Mouse (Mus musculus): Measurements from ENCODE around the gene Clasp2. TPM values are rescaled to one million over a fixed set of nuclear protein-coding genes. Genes with fewer than 3 reads are reported as not detected.
A peak's percentile ranks its signal among the peaks of the same experiment; 100 is the strongest.

Gene Clasp2
- total RNA-seq, 2 experiments from 2014 or later = 52.3 to 58.3 TPM

DNA sequence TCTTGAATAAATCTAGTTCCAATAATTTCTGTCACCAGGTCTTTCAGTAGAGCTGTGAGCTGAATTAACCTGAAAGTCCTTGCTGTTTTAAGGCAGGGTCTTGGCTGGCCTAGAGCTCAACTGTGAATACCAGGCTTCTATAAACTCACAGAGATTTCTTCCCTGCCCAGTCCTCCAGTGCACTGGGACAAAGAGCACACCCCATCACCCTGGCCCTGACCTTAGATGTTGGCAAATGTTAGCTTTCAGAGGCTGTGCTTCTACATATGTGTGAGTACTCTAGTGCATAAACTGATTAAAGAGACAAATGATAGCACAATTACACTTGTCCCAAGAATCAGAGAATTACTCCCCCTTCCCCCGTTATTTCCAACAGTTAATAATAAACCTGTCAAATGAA lies 188.4 kb downstream of the Clasp2 start:
- no peak for DNase-seq (ENCODE audit: low spot score in 2 of 2)

GRCm38 (mm10) chr9:113930534-113931374 lies 189.5 kb downstream of the Clasp2 start, which contains the start of gene Ubp1:
Ubp1 (plus strand) TSS chr9:113930934.
- peak; percentile 88 to 93 for DNase-seq (ENCODE audit: low spot score in 2 of 2)

DNA sequence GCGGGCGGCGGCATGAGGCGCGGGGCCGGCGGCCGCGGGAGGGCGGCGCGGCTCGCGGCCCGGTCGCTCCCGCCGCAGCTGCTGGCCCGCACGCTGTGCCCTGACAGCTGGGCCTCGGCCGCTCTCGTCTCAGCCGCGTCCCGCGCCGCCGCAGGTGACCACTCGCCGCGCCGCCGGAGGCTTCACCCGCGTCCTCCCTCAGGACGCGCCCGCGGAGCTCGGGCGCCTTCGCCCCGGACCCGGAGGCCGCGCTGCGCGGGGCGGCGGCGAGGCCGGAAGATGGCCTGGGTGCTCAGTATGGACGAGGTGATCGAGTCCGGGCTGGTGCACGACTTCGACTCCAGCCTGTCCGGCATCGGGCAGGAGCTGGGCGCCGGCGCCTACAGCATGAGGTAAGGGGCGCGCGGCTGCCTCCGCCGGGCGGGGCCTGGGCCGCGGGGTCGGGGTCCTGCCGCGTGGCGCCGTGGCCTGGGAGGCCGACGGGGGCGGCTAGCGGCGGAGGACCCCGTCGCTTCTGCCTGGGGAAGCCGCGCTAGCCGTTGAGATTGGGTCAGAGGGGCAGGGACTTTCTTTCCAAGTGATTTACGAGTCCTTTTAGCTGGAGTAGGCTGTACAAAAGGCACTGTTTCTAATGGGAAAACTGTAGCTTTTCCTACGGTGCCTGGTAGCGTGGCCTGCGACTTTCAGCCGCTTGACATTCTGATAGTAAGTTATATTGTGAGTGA lies 190.3 kb downstream of the Clasp2 start:
- peak; percentile 23 to 37 for DNase-seq (ENCODE audit: low spot score in 2 of 2)

GRCm38 (mm10) chr9:113932100-113932470 lies 190.8 kb downstream of the Clasp2 start:
- peak in 1 of 2 experiments; percentile 12 for DNase-seq (ENCODE audit: low spot score in 2 of 2)

DNA sequence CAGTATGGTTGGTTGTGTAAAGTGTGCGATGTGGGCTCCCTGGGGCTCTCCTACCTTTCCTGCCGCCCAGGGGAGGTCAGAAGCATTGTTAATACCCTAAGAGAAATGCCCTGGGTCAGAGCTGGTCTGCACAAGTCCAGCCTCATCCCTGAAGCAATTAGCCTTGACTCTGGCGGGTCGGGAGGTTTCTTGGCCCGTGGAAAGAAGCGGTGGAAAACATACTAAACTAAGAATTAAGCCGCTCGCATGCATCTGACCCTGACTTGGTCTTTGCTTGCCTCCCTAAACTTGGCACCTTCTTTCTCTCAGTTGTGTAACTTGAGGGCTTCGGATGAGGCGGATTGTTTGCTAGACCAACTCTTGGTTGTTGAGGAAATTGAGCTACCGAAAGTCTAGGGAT lies 191.2 kb downstream of the Clasp2 start:
- DNase-seq (ENCODE audit: low spot score in 2 of 2) = peak in 1 of 2 experiments; percentile 12

- no peak for DNase-seq (ENCODE audit: low spot score in 2 of 2)
These were observed 194.4 kb downstream of the Clasp2 start for GRCm38 (mm10) chr9:113935638-113936037.

GRCm38 (mm10) chr9:113939063-113939850 lies 198.0 kb downstream of the Clasp2 start:
- no peak for DNase-seq (ENCODE audit: low spot score in 2 of 2)

GRCm38 (mm10) chr9:113941103-113941805 lies 200.0 kb downstream of the Clasp2 start:
- no peak for DNase-seq (ENCODE audit: low spot score in 2 of 2)

DNA sequence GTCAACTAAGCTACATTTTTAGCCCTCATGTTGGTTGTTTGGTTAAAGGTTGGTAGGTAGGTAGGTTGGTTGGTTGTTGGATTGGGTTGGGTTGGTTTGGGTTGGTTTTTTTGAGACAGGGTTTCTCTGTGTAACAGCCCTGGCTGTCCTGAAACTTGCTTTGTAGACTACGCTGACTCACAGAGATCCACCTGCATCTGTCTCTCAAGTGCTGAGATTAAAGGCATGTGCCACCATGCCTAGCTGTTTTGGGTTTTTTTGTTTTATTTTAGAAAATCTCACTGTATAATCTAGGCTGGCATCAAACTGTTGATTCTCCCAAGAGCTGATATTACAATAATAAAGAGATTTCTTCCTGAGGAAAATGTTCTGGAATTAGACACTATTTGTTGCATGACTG lies 202.1 kb downstream of the Clasp2 start:
- no peak for DNase-seq (ENCODE audit: low spot score in 2 of 2)

- no peak for DNase-seq (ENCODE audit: low spot score in 2 of 2)
These were observed 205.9 kb downstream of the Clasp2 start for GRCm38 (mm10) chr9:113947216-113947615.

GRCm38 (mm10) chr9:113957777-113958176 lies 216.5 kb downstream of the Clasp2 start:
- DNase-seq (ENCODE audit: low spot score in 2 of 2) = no peak

GRCm38 (mm10) chr9:113963718-113964117 lies 222.4 kb downstream of the Clasp2 start:
- DNase-seq (ENCODE audit: low spot score in 2 of 2) = no peak

- no peak for DNase-seq (ENCODE audit: low spot score in 2 of 2)
These were observed 223.1 kb downstream of the Clasp2 start for GRCm38 (mm10) chr9:113964415-113964814.

- DNase-seq (ENCODE audit: low spot score in 2 of 2) = no peak
These were observed 225.6 kb downstream of the Clasp2 start for GRCm38 (mm10) chr9:113966838-113967237.

GRCm38 (mm10) chr9:113968967-113969366 lies 227.7 kb downstream of the Clasp2 start:
- no peak for DNase-seq (ENCODE audit: low spot score in 2 of 2)

Other genes with a start within 250 kb of the Clasp2 start
- gene Pdcd6ip, start 33.2 kb upstream of the Clasp2 start, total RNA-seq (2021) = 10 to 100 TPM; 68.6 to 71.5 TPM
- 10 to 100 TPM; 37.0 to 42.3 TPM for gene Ubp1, start 189.5 kb downstream of the Clasp2 start, total RNA-seq (2021)

Measured in gastrocnemius, postnatal 4 days (tissue).